Mouse (Mus musculus): ENCODE results near the gene Dnajc4.

DNA sequence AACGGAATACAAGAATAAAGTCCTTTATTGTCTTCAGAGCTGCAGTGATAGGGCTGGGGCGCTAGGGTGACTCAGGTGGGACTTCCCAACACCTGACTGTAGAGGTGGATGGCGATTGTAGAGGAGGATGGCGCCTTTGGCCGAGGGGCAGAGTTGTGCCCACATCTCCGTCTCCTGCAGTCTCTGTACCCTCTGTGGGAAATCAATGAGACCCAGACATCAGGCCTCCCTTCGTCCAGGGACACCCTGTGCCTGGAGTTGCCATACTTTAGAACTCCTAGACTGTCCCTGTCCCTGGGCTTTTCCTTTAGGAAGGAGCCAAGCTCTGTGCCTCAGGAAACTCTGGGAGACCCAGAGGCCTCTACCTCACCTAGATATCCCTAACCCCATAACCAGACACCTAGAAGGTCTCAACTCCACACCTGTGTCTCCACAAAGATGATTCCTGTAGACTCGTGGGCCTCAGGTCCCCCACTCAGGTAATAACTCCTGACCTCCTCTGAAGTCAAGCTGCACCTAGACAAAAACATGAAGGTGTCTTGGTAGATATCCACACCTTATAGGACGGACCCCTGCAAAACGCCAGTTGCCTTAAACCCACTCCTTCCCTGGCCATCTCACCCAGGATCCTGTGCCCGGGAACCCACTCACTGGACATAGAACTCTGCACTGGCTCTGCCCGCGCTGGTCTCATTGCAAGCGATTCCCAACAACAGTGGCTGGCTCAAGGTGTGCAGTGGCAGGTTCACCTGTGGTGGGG, 819 bp upstream of the Dnajc4 start:
- no peak for TF ChIP-seq CTCF (IDR thresholded peaks at IDR 0.05; ENCODE audit: low read depth, low read length)
- no peak for TF ChIP-seq TAL1 (conservative IDR thresholded peaks at IDR 0.05; ENCODE audit: low read depth, low read length)
- no peak for TF ChIP-seq GATA1 (IDR thresholded peaks at IDR 0.05; ENCODE audit: borderline replicate concordance, low read length)
- TF ChIP-seq POLR2AphosphoS5 (IDR thresholded peaks at IDR 0.05; ENCODE audit: insufficient replicate concordance, low read depth, low read length), result no peak
- no peak for TF ChIP-seq GATA2 (IDR thresholded peaks at IDR 0.05; ENCODE audit: borderline replicate concordance, low read depth, low read length)
